Mouse (Mus musculus): Measurements from ENCODE around the gene Catsperz. TPM values are rescaled to one million over a fixed set of nuclear protein-coding genes. Genes with fewer than 3 reads are reported as not detected.

Catsperz gene
- total RNA-seq, 4 experiments from 2014 or later = not detected

GRCm38 (mm10) chr19:6947742-6948141, 22.6 kb upstream of the Catsperz start:
- DNase-seq (ENCODE audit: low spot score in 2 of 2) = no peak

- no peak for DNase-seq (ENCODE audit: low spot score in 2 of 2)
These were observed 18.5 kb upstream of the Catsperz start for GRCm38 (mm10) chr19:6943709-6944108.

DNA sequence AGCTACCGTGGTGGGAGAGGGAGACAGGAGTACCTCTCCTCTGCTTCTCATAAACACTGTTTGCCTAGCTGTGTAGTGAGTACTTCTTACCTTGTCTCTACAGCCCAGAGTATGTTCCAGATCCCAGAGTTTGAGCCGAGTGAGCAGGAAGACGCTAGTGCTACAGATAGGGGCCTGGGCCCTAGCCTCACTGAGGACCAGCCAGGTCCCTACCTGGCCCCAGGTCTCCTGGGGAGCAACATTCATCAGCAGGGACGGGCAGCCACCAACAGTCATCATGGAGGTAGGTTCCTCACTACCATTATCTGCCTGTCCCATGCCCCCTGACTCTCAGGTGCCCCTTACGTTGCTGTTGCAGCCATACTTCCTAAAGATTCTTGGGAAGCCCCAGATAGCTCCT, 17.6 kb upstream of the Catsperz start:
- no peak for DNase-seq (ENCODE audit: low spot score in 2 of 2)

- peak; percentile 93 to 95 for DNase-seq (ENCODE audit: low spot score in 2 of 2)
These were observed 17.1 kb upstream of the Catsperz start, which contains the start of gene Gpr137 for GRCm38 (mm10) chr19:6942249-6942691. Gpr137 (minus strand) TSS chr19:6942480.

GRCm38 (mm10) chr19:6941372-6942248, 16.4 kb upstream of the Catsperz start, which contains the start of gene Bad:
Bad (plus strand) TSS chr19:6941861.
- peak; percentile 86 to 88 for DNase-seq (ENCODE audit: low spot score in 2 of 2)

DNA sequence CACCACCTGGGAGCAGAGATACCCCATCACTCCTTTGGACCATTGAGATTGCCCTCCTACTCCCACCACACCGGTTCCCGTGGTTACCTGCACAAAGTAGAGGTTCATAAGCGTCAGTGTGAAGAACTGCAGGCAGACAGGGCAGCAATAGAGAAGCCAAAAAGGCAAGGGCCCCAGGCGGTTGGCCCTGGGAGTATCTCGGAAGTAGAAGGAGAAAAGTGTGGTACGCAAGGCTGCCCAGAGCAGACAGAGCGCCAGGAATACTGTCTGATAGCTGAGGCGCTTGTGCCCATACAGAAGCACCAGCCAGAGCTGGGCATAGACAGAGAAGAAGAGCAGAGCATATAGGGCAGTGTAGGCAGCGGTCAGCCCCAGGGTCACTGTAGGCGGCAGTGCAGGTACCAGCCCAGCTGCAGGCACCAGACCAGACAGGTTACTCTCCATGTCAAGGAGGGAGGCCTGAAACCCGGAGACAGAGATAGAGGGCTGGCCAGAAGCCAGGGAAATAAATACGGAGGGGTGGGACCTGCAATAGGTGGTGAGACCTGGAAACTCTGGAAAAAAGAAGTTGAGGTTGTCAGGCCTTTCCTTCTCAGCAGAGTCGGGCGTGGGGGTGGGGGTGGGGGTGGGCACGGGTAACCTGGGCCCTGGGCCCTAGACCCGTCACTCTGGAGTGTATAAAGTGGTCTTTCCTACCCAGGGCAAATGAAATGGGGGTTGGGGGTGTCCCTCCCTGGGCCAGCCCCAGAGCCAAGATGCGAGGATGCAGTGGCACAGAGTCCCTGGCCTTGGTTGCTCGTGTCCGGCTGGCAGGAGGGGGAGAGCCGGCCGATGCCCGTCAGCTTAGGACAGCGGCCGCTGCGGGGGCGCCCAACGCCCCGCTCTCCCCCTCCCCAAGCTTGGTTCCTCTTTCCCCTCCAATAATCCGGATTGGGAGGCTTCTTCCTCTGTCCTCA, 15.5 kb upstream of the Catsperz start:
- no peak for DNase-seq (ENCODE audit: low spot score in 2 of 2)

DNA sequence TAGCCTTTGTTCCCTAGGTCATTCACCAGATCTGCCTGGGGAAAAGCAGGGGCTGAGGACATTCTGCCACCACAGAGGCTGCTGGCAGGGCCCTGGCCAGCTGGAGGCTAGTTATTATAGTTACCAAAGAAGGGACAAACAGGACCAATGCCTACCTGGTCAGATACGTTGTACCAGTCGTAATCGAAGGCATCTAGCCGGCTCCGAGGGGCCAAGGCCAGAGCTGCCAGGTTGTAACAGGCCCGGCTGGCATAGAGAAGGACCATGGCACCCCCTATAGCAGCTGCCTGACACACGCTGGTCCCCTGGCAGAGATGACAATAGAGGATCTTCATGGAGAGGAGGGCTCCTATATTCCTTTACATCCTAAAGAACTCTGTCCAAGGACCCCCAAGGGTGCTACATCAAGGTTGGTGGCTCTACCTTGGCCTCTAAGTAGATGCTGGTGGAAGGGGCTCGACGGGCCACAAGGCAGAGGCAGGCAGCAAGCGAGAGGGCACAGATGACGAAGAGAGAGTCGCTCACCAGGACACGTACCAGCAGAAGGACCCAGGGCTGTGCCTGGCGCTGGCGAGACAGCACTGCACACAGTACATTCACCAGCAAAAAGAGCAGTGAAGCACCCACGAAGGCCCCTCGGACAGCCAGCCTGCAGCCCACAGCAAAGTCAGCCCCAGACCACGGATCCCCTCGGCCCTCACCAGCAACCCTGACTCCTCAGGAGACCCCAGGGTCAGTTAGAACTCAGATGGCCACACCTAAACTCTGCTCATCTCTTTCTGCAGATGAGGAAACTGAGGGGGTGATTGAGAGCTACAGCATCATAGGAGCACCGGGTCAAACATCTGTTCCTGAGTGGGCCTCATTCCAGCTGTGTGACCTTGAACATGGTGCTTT, 14.2 kb upstream of the Catsperz start:
- DNase-seq (ENCODE audit: low spot score in 2 of 2) = no peak

- no peak for DNase-seq (ENCODE audit: low spot score in 2 of 2)
These were observed 12.6 kb upstream of the Catsperz start for GRCm38 (mm10) chr19:6937541-6938465.

DNA sequence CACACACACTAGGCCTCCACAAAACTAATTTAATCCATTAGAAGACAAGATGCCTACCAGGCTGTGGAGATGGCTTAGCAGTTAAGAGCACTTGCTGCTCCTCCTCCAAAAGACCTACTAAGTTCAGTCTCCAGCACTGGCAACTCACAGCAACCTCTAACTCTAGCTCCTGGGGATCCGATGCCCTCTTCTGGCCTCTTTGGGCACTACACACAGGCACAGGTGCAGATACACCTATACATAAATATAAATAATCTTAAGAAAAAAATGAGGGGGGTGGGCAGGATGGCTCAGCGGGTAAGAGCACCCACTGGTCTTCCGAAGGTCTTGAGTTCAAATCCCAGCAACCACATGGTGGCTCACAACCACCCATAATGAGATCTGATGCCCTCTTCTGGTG, 11.1 kb upstream of the Catsperz start:
- no peak for DNase-seq (ENCODE audit: low spot score in 2 of 2)

- no peak for DNase-seq (ENCODE audit: low spot score in 2 of 2)
These were observed 9.2 kb upstream of the Catsperz start, which contains the start of gene Kcnk4 for GRCm38 (mm10) chr19:6934195-6934977. Kcnk4 (minus strand) TSS chr19:6934515.

DNA sequence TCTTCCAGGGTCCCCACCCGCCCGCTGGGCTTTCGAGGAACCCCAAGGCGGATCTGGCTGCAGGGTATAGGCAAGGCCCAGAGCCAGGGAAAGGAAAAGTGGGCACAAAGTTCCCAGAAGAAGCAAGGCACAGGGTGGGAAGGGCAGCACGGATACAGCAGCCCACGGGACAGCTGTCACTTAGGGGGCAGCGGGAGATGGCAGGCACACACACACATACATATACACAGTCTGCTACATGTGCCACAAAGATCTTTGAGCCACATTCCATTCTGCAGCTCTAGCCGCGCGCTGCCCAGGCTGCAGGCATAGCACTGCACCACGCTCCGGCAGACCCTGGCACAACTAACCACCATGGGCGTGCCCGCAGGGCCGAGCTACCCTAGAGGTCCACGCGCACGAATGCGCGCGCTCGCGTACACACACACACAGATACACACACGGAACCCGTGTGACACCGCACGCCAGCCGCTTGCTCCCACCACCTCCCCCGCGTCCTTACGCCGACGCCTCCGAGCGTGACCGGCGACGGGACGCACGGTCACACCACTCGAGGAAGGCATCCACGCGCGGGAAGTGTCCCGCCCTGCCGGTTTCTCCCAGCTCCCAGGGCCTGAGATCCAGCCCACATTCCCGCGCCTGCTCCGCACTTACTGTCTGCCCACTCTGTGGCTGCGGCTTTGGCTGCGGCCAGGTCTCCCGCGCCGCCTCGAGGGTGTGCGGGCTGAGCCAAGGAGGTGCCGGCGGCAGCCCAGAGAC, 8.4 kb upstream of the Catsperz start:
- DNase-seq (ENCODE audit: low spot score in 2 of 2) = no peak

DNA sequence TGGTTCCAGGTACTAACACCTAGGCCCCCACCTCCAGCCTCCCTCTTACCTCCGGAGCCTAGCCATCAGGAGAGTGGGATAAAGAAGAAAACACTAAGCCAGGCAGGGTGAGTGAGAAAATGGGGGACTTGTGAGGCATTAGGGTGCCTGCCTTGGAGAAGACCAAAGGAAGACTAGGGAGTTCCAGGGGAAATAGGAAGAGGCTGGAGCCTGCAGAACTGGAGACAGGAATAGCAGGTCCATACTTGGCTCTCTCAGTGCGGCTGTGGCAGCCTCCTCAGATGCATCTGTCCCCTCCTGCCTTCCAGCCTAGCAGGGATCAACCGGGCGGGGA, 7.9 kb upstream of the Catsperz start:
- no peak for DNase-seq (ENCODE audit: low spot score in 2 of 2)

GRCm38 (mm10) chr19:6932018-6932417, 6.8 kb upstream of the Catsperz start:
- no peak for DNase-seq (ENCODE audit: low spot score in 2 of 2)

DNA sequence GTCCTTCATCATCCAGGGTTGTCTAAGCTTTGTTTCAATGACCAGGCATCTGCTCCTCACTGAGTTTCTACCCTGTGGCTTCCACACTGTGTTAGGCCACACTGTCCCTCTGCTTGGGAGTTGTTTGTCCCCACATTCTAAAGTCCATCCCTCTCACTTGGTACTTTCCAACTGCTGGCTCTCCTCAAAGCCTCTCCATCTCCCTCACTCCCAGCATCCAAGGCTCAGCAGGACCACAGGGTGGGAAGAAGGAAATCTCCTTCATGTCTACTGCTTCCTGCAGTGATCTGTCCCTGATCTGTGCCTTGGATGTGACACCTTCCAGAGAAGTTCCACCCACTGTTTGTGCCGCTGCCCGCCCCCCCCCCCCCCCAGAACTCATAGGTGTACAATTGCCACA, 5.8 kb upstream of the Catsperz start:
- DNase-seq (ENCODE audit: low spot score in 2 of 2) = no peak

DNA sequence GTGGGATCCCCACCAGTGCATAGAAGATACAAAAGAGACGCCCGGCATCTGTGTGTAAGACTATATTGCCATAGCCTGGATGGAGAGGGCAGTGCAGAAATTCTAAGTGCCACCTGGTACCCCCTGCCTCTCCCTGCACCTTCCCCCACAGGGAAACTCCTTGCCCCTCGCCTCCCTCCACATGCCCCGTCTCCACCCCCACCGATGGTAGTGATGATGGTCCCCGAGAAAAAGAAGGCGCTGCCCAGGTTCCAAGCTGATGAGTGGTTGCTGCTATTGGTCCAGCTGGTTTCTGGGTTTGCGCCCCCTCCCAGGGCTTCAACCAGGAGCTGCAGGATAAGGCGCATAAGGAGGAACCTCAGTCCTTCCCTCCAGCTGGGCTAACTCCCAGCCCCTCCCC, 2.9 kb upstream of the Catsperz start:
- DNase-seq (ENCODE audit: low spot score in 2 of 2) = no peak

DNA sequence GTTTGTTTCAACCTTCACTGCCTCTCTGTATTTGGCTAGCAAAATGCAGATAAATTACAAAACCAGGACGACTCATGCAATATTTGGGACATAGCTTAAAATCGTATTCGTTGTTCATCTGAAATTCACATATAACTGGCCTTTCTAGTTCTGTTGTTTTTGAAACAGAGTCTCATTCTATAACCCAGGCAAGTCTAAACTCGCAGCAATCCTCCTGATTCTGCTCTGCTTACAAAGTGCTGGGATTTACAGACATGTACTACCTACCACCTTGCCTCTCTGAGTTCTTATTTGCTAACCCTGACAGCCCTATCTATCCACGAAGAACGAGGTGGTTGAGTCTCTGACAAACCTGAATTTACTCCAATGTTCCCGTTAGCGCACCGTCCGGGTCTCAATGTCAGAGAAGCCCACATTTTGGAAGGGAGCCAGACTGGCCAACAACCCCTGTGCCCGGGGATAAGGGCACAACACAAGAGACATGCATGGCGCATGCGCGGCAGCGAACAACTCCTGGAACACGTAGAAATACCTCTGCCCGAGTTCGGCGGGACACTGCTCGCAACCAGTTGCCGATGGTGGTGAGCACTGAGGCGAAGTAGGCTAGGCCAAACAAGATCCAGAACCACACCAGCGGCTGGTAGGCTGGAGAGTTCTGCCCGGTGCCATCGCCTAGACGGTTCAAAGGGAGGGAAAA, 1.5 kb upstream of the Catsperz start:
- no peak for DNase-seq (ENCODE audit: low spot score in 2 of 2)

DNA sequence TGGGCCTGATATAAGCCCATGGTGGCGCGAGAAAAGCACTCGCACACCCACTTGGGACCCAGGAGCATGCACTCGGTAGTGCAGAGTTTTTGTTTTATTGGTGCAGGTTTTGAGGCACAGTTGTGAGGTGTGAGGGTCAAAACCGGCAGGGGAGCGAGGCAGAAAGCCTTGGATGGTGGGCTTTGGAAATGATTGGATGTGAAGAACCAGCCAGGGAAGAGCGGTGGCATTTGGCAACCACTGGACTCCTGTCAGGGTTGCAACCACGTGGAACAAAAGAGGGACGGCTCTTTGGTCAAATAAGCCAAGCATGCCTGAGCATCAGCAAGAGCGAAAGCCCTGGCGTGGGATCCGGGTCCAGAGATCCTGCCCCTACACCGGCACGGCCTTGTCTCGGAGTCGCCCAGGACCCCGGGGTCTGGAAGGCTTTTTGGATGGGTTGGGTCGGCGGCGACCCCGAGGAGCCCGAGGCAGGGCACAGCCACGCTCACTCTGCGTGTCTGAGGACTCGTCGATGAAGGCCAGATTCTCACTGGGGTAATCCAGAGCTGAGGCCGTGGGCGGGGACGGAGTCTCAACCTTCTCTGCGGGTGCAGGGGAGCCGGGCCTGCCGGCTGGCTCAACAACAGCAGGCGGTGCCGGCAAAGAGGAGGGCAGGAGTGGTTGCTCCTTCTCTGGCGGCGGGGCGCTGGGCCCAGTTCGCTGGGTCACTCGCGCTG, 590 bp upstream of the Catsperz start:
- DNase-seq (ENCODE audit: low spot score in 2 of 2) = no peak
